Mouse (Mus musculus): ENCODE results near the gene Jmjd8. TPM values are rescaled to one million over a fixed set of nuclear protein-coding genes. Genes with fewer than 3 reads are reported as not detected.
"Not testable (repeated sequence)": the region's sequence is repeated elsewhere in the genome, so short reads cannot be mapped to it uniquely, and the experiment has no call there.

Gene Jmjd8
- polyA plus RNA-seq, 1 experiment: 27.9 TPM

- H3K4me1 ChIP-seq (ENCODE audit: control insufficient read depth, insufficient read depth, low read length): peaks cover 6% of the 10 kb centered on the region; the same call in 1 of the 2 replicates
- TF ChIP-seq POLR2A (IDR thresholded peaks at IDR 0.05; ENCODE audit: low read depth, low read length) (no peak), CTCF (IDR thresholded peaks at IDR 0.05; ENCODE audit: borderline replicate concordance, insufficient read depth, low read length) (no peak)
- H3K4me3 ChIP-seq (ENCODE audit: insufficient read depth, low read length): no peak overlapping the region
- H3K27ac ChIP-seq (ENCODE audit: insufficient read depth, low read length): no peak overlapping the region
These were observed 22.2 kb upstream of the Jmjd8 start for GRCm38 (mm10) chr17:25806507-25806906.

GRCm38 (mm10) chr17:25807452-25807851 is 21.2 kb upstream of the Jmjd8 start:
- not testable (repeated sequence) for H3K4me3 ChIP-seq (ENCODE audit: insufficient read depth, low read length); H3K4me1 ChIP-seq (ENCODE audit: control insufficient read depth, insufficient read depth, low read length); H3K27ac ChIP-seq (ENCODE audit: insufficient read depth, low read length)

DNA sequence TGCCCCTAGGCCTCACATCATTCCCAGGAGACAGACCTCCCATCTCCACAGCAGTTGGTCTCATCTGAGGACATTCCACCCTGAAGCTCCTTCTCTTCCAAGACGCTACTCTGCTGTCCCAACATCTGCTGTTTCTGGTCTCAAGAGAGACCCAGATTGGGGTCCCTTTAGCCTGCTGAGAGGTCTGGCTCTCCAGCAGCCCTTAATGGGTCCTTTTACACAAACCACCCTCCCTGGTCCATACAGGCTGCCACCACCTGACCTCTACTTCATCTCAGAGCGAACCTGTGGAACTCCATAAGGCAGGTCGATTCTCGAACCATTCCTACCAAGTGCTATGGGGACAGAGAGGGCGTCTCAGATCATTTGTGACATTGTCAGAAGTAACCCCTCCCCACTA is 20.6 kb upstream of the Jmjd8 start:
- Histone ChIP-seq H3K4me1 (ENCODE audit: control insufficient read depth, insufficient read depth, low read length) (0 out of 2 replicates have a peak, but pooled peaks cover 3% of the 10 kb centered on the region), H3K27ac (ENCODE audit: insufficient read depth, low read length) (no peak overlapping the region), H3K4me3 (ENCODE audit: insufficient read depth, low read length) (no peak overlapping the region)
- no peak for TF ChIP-seq POLR2A (IDR thresholded peaks at IDR 0.05; ENCODE audit: low read depth, low read length)
- TF ChIP-seq CTCF (IDR thresholded peaks at IDR 0.05; ENCODE audit: borderline replicate concordance, insufficient read depth, low read length): no peak

DNA sequence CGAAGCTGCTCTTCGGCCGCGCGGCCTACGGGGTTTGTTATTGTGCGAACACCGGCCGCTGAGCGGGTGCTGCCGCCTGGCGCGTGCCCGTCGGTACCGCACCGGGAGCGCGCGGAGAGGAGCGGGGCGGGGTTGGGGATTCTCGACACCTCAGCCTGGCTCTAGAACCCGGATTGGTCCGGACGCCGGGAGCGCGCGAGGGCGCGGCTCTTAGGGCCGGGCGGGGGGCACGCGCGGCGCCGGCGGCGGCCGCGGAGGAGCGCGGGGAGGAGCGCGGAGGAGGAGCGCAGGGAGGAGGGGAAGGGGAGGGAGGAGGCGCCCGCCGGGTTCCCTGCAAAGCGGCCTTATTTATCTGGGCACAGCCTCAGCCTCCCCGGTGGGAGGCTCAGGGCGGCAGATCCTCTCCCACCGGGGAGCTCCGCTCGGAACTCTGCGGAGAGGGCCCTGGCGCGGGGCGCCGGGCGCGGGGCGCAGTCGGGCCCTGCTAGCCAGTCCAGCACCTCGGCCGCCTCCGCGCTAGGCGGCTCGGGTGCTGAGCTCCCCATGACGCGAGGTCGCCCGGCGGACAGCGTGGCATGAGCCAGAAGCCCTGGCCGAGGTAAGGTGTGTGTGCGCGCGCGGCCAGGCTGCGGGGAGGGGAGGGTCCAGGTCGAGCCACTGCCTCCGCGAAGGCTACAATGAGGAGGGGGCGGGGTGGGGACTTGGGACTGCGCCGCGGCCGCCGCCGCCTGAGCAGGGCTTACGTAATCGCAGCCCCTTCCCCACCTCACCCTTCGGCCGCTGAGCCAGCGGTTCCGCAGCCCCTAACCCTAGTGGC is 19.7 kb upstream of the Jmjd8 start, which contains the start of gene Fbxl16:
TSS of gene Fbxl16 (plus strand) at position 297 of the 817 bp plus-strand sequence.
- Histone ChIP-seq H3K4me1 (ENCODE audit: control insufficient read depth, insufficient read depth, low read length) (0 out of 2 replicates have a peak, but pooled peaks cover 3% of the 10 kb centered on the region), H3K27ac (ENCODE audit: insufficient read depth, low read length) (no peak within 1 kb of the TSS), H3K4me3 (ENCODE audit: insufficient read depth, low read length) (peak within 1 kb of the TSS; percentile 68)
- TF ChIP-seq POLR2A (IDR thresholded peaks at IDR 0.05; ENCODE audit: low read depth, low read length) (no peak), CTCF (IDR thresholded peaks at IDR 0.05; ENCODE audit: borderline replicate concordance, insufficient read depth, low read length) (no peak)

GRCm38 (mm10) chr17:25809606-25810340 is 18.9 kb upstream of the Jmjd8 start:
- H3K27ac ChIP-seq (ENCODE audit: insufficient read depth, low read length): no peak overlapping the region
- H3K4me3 ChIP-seq (ENCODE audit: insufficient read depth, low read length): peak overlapping the region; percentile 68
- no peak for TF ChIP-seq POLR2A (IDR thresholded peaks at IDR 0.05; ENCODE audit: low read depth, low read length)
- no peak for TF ChIP-seq CTCF (IDR thresholded peaks at IDR 0.05; ENCODE audit: borderline replicate concordance, insufficient read depth, low read length)
- H3K4me1 ChIP-seq (ENCODE audit: control insufficient read depth, insufficient read depth, low read length): 0 out of 2 replicates have a peak, but pooled peaks cover 3% of the 10 kb centered on the region

GRCm38 (mm10) chr17:25810890-25811289 is 17.8 kb upstream of the Jmjd8 start:
- H3K27ac ChIP-seq (ENCODE audit: insufficient read depth, low read length): no peak overlapping the region
- TF ChIP-seq POLR2A (IDR thresholded peaks at IDR 0.05; ENCODE audit: low read depth, low read length): no peak
- no peak overlapping the region for H3K4me3 ChIP-seq (ENCODE audit: insufficient read depth, low read length)
- H3K4me1 ChIP-seq (ENCODE audit: control insufficient read depth, insufficient read depth, low read length): 0 out of 2 replicates have a peak, but pooled peaks cover 3% of the 10 kb centered on the region

- Histone ChIP-seq H3K4me3 (ENCODE audit: insufficient read depth, low read length) (no peak overlapping the region), H3K27ac (ENCODE audit: insufficient read depth, low read length) (no peak overlapping the region), H3K4me1 (ENCODE audit: control insufficient read depth, insufficient read depth, low read length) (no peaks in the 10 kb centered on the region)
- no peak for TF ChIP-seq POLR2A (IDR thresholded peaks at IDR 0.05; ENCODE audit: low read depth, low read length)
- TF ChIP-seq CTCF (IDR thresholded peaks at IDR 0.05; ENCODE audit: borderline replicate concordance, insufficient read depth, low read length): peak; percentile 56; the same call in 1 of the 2 replicates
These were observed 15.2 kb upstream of the Jmjd8 start for GRCm38 (mm10) chr17:25813471-25813870.

- no peak for TF ChIP-seq CTCF (IDR thresholded peaks at IDR 0.05; ENCODE audit: borderline replicate concordance, insufficient read depth, low read length)
- TF ChIP-seq POLR2A (IDR thresholded peaks at IDR 0.05; ENCODE audit: low read depth, low read length): no peak
- H3K4me3 ChIP-seq (ENCODE audit: insufficient read depth, low read length): no peak overlapping the region
These were observed 11.0 kb upstream of the Jmjd8 start for GRCm38 (mm10) chr17:25817662-25818061.

GRCm38 (mm10) chr17:25818851-25819780 is 9.6 kb upstream of the Jmjd8 start:
- TF ChIP-seq POLR2A (IDR thresholded peaks at IDR 0.05; ENCODE audit: low read depth, low read length) (no peak), CTCF (IDR thresholded peaks at IDR 0.05; ENCODE audit: borderline replicate concordance, insufficient read depth, low read length) (no peak)

More at GRCm38 (mm10) chr17:25817662-25818061, 11.0 kb upstream of the Jmjd8 start:
- H3K4me1 ChIP-seq (ENCODE audit: control insufficient read depth, insufficient read depth, low read length): no peaks in the 10 kb centered on the region
- H3K27ac ChIP-seq (ENCODE audit: insufficient read depth, low read length): no peak overlapping the region

More at GRCm38 (mm10) chr17:25818851-25819780, 9.6 kb upstream of the Jmjd8 start:
- Histone ChIP-seq H3K4me1 (ENCODE audit: control insufficient read depth, insufficient read depth, low read length) (peaks cover 1% of the 10 kb centered on the region; the same call in 1 of the 2 replicates), H3K4me3 (ENCODE audit: insufficient read depth, low read length) (no peak overlapping the region), H3K27ac (ENCODE audit: insufficient read depth, low read length) (no peak overlapping the region)

Measured in embryonic fibroblast, embryonic 13.5 days (primary cell).